Mouse (Mus musculus) kidney, adult 18-20 months (tissue): ENCODE measurements around the gene Espn.

Source experiments
- DNase-seq: peaks from one replicate; pipeline ENCODE4 v3.0.0; 2021

The Espn gene

GRCm38 (mm10) chr4:152121183-152121505, 31.0 kb downstream of the Espn start:
- no peak for DNase-seq

DNA sequence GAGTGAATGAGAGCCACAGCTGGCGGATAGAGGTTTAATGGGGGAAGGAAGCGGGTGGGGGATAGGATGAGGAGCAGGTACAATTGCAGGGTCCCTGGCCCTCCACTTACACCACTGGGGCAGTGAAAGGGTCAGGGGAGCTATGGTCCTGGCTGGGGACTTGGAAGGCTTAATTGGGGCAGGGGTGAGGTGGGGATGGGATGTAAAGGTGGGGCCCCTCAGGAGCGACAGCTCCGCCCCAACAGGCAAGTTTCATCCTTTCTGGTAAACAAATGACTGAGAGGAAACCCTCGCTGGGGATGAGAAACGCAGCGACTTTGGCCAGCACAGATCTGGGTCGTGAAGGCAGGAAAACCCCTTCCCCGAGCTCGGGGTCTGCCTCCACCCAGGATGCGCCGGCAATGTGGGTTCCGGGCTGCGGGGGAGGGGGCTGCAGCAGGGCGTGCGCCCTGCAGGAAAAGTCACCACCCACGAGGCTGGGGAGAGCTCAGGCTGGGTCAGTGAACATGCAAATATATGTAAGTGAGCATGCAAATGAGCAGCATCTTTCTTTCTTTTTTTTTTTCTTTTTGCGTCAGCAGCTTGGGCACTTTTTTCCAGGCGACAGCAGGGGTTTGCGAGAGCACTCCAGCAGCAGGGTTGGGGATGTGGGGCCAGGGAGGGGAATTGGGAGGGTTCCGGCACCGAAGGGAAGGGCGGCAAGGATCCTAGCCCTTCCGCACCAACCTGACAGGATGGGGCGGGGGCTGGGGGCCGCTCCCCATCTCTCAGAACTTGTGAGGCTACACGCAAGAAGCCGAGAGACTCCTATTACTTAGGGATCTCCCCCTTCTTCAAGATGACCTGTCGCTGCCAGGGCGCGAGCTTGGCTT, 31.6 kb downstream of the Espn start:
- no peak for DNase-seq

GRCm38 (mm10) chr4:152119396-152120292, 32.5 kb downstream of the Espn start:
- DNase-seq = peak; percentile 68

GRCm38 (mm10) chr4:152117538-152117937, 34.6 kb downstream of the Espn start:
- DNase-seq = no peak

DNA sequence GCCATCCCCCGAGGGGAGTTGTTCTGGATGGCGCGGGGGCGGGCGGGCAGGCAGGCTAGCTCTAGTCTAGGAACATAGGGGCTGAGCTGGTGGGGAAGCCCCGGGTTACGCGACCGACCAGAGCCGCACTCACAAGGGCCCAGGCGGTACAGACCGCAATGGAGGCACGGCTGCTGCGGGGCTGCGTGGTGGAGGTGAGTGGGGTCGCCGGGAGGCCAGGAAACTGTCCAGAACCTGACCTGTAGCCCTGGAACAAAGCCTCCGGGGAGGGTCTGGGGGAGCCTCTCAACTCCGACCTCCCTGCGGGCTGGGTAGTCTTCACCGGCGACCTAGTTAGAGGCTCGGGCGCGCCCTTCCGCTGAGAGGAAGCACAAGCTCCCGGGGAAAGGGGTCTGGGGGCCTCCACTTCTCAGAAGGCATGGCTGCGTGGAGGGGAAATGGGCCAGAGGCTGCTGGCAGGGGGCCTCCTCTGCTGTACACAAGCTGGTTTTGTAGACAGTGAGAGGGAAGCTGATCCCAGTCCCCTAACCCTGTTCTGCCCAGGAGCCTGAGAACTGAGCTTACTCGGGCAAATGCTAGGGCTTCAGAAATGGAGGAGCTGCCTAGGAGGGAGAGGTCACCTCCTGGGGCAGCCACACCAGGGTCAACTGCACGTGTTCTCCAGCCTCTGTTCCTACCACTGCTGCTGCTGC, 36.1 kb downstream of the Espn start, which contains the start of gene Tnfrsf25:
TSS of gene Tnfrsf25 (plus strand) at position 14 of the 692 bp plus-strand sequence.
- DNase-seq = no peak

DNA sequence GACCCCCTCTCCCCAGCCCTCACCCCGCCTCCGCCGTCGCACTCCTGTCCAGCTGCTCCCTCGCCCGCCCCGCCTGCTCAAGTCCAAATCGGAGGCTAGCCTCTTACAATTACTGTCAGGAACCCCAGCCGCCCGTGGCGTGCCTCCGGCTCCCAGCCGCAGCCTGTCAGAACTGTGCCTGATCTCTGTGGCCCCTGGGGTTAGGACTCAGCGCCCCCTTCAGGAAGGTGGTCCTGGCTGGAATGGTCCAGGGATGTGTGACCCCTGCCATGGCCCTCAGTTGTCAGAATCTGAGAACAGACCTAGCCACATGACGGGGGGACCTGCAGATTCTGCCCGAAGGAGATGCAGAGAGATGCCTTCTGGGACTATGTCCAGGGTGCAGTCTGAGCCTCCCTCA, 38.1 kb downstream of the Espn start:
- no peak for DNase-seq

- DNase-seq = no peak
These were observed 39.8 kb downstream of the Espn start for GRCm38 (mm10) chr4:152112329-152112728.

DNA sequence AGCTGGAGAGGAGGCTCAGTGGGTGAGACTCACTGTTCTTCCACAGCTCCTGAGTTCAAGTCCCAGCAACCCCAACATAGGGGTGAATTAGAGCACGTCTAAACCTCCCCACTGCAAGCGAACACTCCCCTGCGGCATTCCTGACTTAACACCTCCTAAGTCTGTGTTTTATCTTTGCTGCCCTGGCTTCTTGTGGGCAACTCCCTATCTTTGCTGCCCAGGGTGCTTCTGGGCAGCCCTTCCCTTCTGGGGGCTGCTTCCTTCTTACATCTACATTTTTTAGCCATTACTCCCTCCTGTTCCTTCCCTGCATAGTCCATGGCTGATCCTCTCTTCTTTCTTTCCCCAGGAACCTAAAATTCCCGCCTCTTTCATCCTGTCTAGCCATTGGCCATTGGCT, 41.5 kb downstream of the Espn start:
- no peak for DNase-seq

DNA sequence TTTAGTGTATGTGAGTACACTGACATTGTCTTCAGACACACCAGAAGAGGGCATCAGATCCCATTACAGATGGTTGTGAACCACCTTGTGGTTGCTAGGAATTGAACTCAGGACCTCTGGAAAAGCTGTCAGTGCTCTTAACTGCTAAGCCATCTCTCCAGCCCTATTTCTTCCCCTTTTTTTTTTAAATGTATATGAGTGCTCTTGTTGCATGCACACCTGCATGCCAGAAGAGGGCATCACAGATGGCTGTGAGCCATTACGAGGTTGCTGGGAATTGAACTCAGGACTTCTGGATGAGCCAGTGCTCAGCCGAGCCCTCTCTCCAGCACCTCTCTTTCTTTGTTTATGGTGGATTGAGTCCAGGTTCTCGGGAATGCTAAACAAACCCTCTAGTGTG, 42.7 kb downstream of the Espn start:
- no peak for DNase-seq

DNA sequence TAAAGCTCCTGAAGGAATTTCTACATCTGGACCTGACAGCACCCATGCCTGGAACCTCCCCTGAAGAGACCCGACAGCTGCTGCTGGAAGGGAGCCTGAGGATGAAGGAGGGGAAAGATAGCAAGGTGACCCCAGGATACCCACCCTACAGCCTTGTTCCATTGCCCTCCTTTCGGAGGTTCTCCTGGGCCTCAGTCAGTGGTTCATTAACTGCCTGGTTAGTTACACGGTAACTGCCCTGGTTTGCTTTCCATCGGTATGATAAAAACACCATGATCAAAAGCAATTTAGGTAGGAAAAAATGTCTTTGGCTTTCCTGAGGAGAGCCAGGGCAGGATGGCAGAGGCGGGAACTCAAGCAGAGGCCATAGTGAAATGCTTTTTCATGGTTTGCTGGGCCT, 43.5 kb downstream of the Espn start:
- peak; percentile 25 for DNase-seq

DNA sequence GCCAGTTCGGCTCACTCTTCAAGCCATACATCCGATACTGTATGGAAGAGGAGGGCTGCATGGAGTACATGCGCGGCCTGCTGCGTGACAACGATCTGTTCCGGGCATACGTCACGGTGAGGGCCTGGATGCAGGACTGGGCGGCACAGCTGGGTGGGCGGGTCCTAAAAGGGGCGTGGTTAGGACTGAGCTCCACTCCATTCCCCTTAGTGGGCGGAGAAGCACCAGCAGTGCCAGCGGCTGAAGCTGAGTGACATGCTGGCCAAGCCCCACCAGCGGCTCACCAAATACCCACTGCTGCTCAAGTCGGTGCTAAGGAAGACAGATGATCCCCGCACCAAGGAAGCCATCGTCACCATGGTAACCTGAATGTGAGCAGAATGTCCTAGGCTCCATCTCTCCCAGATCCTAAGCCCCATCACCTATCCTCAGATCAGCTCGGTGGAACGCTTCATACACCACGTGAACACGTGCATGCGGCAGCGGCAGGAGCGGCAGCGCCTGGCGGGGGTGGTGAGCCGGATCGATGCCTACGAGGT, 44.1 kb downstream of the Espn start:
- peak; percentile 90 for DNase-seq

DNA sequence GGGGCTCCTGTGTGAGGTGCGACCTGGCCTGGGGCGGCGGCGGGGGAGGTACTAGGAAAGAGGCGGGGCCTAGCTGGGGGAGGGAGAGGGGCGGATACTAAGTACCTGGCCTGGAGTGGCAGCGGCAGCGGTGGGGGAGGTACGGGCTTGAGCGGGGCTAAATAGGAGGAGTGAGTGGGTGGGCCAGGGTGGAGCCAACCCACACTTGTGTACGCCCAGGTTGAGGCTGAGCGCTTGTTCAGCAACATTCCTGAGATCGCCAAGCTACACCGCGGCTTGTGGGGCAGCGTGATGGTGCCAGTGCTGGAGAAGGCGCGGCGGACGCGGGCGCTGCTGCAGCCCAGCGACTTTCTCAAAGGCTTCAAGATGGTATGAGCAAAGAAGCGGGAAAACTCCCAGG, 44.7 kb downstream of the Espn start:
- DNase-seq = peak; percentile 89

GRCm38 (mm10) chr4:152106746-152107145, 45.4 kb downstream of the Espn start:
- DNase-seq = peak; percentile 25

- peak; percentile 87 for DNase-seq
These were observed 49.1 kb downstream of the Espn start for GRCm38 (mm10) chr4:152103025-152103424.

GRCm38 (mm10) chr4:152101921-152102320, 50.2 kb downstream of the Espn start:
- DNase-seq = no peak

DNA sequence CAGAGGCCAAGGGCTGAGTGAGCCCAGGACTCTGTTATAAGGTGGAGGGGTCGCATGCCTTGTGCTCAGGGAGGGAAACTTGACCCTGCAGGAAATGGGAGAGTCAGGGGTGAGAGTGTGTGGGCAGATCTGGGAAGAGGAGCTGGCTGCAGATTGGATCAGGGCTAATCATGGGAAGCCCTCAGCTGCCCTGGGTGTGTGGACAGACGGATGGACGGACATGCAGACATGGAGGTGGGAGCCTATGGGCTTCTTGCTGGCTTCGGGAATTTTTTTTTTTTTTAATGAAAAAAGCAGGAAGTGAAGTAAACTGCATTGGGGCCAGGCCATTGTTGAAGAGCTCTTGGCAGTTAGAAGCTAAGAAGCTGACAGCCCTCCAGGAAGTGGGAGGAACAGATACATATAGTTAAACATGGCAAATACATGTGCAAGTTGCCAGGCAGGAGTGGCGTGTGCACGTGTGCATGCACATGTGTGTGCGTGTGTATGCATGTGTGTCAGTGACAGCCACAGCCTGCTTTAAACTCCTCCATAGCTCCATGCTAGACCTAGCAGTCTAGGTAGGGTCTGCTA, 51.0 kb downstream of the Espn start:
- no peak for DNase-seq

- DNase-seq = no peak
These were observed 51.6 kb downstream of the Espn start for GRCm38 (mm10) chr4:152100541-152100940.

- no peak for DNase-seq
These were observed 54.0 kb downstream of the Espn start for GRCm38 (mm10) chr4:152097911-152098799.

DNA sequence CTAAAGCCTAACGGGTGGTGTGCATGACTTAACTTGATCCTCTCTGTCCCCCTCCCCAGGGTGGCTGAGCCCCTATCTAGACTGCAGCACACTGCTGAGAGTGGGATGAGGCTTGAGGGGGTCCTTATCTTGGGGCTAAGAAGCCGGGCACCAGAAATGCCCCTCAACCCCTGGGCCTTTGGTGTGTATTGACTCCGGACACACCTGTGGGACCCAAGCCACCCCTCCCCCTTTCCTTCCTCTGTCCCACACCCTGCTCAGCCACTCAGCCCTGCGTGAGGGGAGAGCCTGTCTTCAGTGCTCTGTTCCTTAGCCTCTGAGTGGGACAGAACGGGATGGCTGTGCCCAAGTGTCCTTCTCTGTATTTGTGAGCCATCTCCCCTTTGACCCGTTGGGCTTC, 55.2 kb downstream of the Espn start:
- no peak for DNase-seq

DNA sequence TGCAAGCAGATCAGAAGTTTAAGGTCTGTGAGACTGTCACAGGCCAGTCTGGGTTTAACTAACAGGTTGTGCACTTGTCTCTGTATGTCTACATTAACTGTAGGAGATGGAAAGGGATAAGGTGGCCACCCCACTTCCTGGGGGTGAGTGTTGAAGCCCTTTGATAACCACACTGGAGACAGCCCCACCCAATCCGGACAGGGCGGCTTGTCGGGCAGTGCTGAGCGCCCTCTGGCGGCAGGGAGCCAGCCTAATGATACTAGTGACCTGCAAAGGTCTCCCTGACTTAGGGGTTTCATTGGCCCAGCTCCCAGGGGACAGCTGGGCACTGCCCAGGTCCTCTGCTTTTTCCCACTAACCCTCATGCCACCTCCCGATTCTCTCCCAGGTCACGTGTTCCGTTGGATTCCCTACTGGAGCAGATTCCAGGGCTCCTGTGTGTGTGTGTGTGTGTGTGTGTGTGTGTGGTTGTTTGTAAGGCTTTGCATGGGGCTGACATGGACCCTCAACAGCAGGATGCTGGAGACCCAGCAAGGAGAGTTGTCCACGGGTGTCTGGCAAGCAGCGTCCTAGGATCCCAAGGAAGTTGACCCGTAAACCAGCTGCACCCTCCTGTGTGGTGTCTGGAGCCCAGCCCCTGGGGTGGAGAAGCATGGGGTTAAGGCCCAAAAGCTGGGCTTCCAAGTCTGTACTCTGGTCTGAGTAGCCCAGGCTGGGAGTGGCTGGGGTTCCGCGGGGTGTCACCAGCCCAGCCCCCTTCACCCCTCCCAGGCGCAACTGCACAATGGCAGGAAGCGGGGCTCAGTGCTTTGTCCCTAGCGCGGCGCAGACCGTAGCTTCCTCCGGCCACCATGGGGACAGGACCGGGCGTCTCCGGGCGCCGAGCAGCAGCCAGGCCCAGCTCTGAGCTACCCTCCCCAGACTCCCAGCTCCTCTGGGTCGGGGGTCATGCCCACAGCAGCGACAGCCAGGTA, 55.9 kb downstream of the Espn start:
- DNase-seq = peak; percentile 86
